Mouse (Mus musculus) CH12.LX (cell line): ENCODE measurements around the gene Hs1bp3. TPM values are rescaled to one million over a fixed set of nuclear protein-coding genes. Genes with fewer than 3 reads are reported as not detected.

Experiments
- DNase-seq: peaks from one replicate; pipeline ENCODE4 v3.0.0-alpha.2; 2013; ENCODE audit errors: extremely low read depth
- H3K27ac ChIP-seq: 2 replicates; pipeline ENCODE4 v1.5.1; 2012; ENCODE audit warnings: low read depth, mild to moderate bottlenecking, control low read depth, moderate library complexity; ENCODE audit not compliant: insufficient read depth
- H3K27me3 ChIP-seq: replicated peaks from 2 replicates; pipeline ENCODE3; 2012; ENCODE audit warnings: inconsistent platforms
- H3K36me3 ChIP-seq, 2 experiments: replicated peaks in 1 of 2; 2 replicates each; pipeline versions ENCODE3 to v1.6.1; 2012; ENCODE audit warnings: inconsistent platforms in 1 of 2, low read length in 1 of 2, mild to moderate bottlenecking in 1 of 2, mixed read lengths in 1 of 2, moderate library complexity in 1 of 2; ENCODE audit not compliant: control insufficient read depth in 1 of 2, insufficient read depth in 1 of 2
- H3K4me1 ChIP-seq, 2 experiments: 2 replicates each; pipeline ENCODE4 v1.6.1; 2012; ENCODE audit warnings: inconsistent platforms in 1 of 2, moderate library complexity in 1 of 2; ENCODE audit not compliant: insufficient read depth in 2 of 2, control insufficient read depth in 1 of 2
- H3K4me2 ChIP-seq: 2 replicates; pipeline ENCODE4 v1.6.1; 2012; ENCODE audit warnings: low read depth, mild to moderate bottlenecking, control low read depth; ENCODE audit not compliant: poor library complexity, insufficient read depth, severe bottlenecking
- H3K4me3 ChIP-seq, 3 experiments: fragments of 150-350 bp in 1 of 3; sonication (generic) in 1 of 3; replicated peaks in 1 of 3; 2 replicates each; pipeline versions ENCODE3 to v1.5.1; 2011 to 2012; ENCODE audit warnings: low read depth in 2 of 3, low read length in 2 of 3, mild to moderate bottlenecking in 2 of 3, moderate library complexity in 2 of 3, control low read depth in 1 of 3, improper control_type of control experiment in 1 of 3, inconsistent platforms in 1 of 3, mixed read lengths in 1 of 3; ENCODE audit not compliant: poor library complexity in 1 of 3
- H3K79me2 ChIP-seq: replicated peaks from 2 replicates; pipeline ENCODE4 v1.6.1; 2012; ENCODE audit warnings: mild to moderate bottlenecking, moderate library complexity; ENCODE audit not compliant: control insufficient read depth, poor library complexity, insufficient read depth, severe bottlenecking; ENCODE audit errors: extremely low read depth
- H3K9ac ChIP-seq: 2 replicates; pipeline ENCODE4 v1.6.1; 2012; ENCODE audit warnings: low read depth, mild to moderate bottlenecking, control low read depth, moderate library complexity; ENCODE audit not compliant: insufficient read depth
- H3K9me3 ChIP-seq: replicated peaks from 2 replicates; pipeline ENCODE3; 2012; ENCODE audit warnings: low read length, inconsistent platforms, mixed read lengths
- CHD1 ChIP-seq: IDR thresholded peaks from 2 replicates; pipeline ENCODE4 v1.6.1; 2012; ENCODE audit warnings: low read depth, low read length, improper control_type of control experiment, inconsistent platforms
- CHD2 ChIP-seq: IDR thresholded peaks from 2 replicates; pipeline ENCODE4 v1.6.1; 2011; ENCODE audit warnings: low read length, improper control_type of control experiment
- CTCF ChIP-seq, 2 experiments: IDR thresholded peaks in 1 of 2; conservative IDR thresholded peaks in 1 of 2; 2 replicates each; pipeline ENCODE4 v1.5.1; 2011 to 2012; ENCODE audit warnings: low read depth in 2 of 2, low read length in 2 of 2, improper control_type of control experiment in 1 of 2, inconsistent platforms in 1 of 2, mild to moderate bottlenecking in 1 of 2, moderate library complexity in 1 of 2
- E2F4 ChIP-seq: IDR thresholded peaks from 2 replicates; pipeline ENCODE4 v1.6.1; 2011; ENCODE audit warnings: low read depth, low read length, improper control_type of control experiment; ENCODE audit not compliant: insufficient replicate concordance
- EP300 ChIP-seq: IDR thresholded peaks from 2 replicates; pipeline ENCODE4 v1.6.1; 2011; ENCODE audit warnings: low read length, improper control_type of control experiment
- ETS1 ChIP-seq: conservative IDR thresholded peaks from 2 replicates; pipeline ENCODE4 v1.6.1; 2012; ENCODE audit warnings: low read depth, mild to moderate bottlenecking, inconsistent platforms, low read length, improper control_type of control experiment, moderate library complexity
- GABPA ChIP-seq: IDR thresholded peaks from 2 replicates; pipeline ENCODE4 v1.6.1; 2012; ENCODE audit warnings: low read depth, low read length, improper control_type of control experiment, inconsistent platforms; ENCODE audit not compliant: insufficient replicate concordance
- IRF4 ChIP-seq: IDR thresholded peaks from 2 replicates; pipeline ENCODE4 v1.6.1; 2014; ENCODE audit warnings: low read depth, mild to moderate bottlenecking, inconsistent platforms, low read length, improper control_type of control experiment
- JUN ChIP-seq: IDR thresholded peaks from 2 replicates; pipeline ENCODE4 v1.6.1; 2011; ENCODE audit warnings: low read depth, mild to moderate bottlenecking, low read length, improper control_type of control experiment, moderate library complexity; ENCODE audit not compliant: insufficient read depth
- JUND ChIP-seq: conservative IDR thresholded peaks from 2 replicates; pipeline ENCODE4 v1.6.1; 2011; ENCODE audit warnings: low read depth, low read length, improper control_type of control experiment
- KAT2A ChIP-seq: IDR thresholded peaks from 2 replicates; pipeline ENCODE4 v1.6.1; 2012; ENCODE audit warnings: low read length, improper control_type of control experiment, inconsistent platforms; ENCODE audit not compliant: insufficient replicate concordance
- MAFK ChIP-seq: IDR thresholded peaks from 2 replicates; pipeline ENCODE4 v1.6.1; 2011; ENCODE audit warnings: low read length, improper control_type of control experiment; ENCODE audit not compliant: insufficient replicate concordance
- MAZ ChIP-seq: IDR thresholded peaks from 2 replicates; pipeline ENCODE4 v1.6.1; 2012; ENCODE audit warnings: low read depth, mild to moderate bottlenecking, inconsistent platforms, low read length, improper control_type of control experiment, moderate library complexity
- MEF2A ChIP-seq: IDR thresholded peaks from 2 replicates; pipeline ENCODE4 v1.6.1; 2014; ENCODE audit warnings: low read depth, mild to moderate bottlenecking, inconsistent platforms, low read length, improper control_type of control experiment, borderline replicate concordance
- MXI1 ChIP-seq: IDR thresholded peaks from 2 replicates; pipeline ENCODE4 v1.6.1; 2011; ENCODE audit warnings: mild to moderate bottlenecking, low read depth, low read length, improper control_type of control experiment
- MYC ChIP-seq: IDR thresholded peaks from 2 replicates; pipeline ENCODE4 v1.6.1; 2011; ENCODE audit warnings: low read depth, mild to moderate bottlenecking, improper control_type of control experiment, low read length
- NELFE ChIP-seq: IDR thresholded peaks from 2 replicates; pipeline ENCODE4 v1.6.1; 2011; ENCODE audit warnings: low read depth, low read length, improper control_type of control experiment
- POLR2AphosphoS2 ChIP-seq: IDR thresholded peaks from 2 replicates; pipeline ENCODE4 v1.6.1; 2011; ENCODE audit warnings: low read depth, low read length, improper control_type of control experiment
- RCOR1 ChIP-seq: conservative IDR thresholded peaks from 2 replicates; pipeline ENCODE4 v1.6.1; 2012; ENCODE audit warnings: low read depth, mild to moderate bottlenecking, inconsistent platforms, low read length, improper control_type of control experiment
- SMC3 ChIP-seq: IDR thresholded peaks from 2 replicates; pipeline ENCODE4 v1.6.1; 2011; ENCODE audit warnings: low read depth, low read length, improper control_type of control experiment
- TBP ChIP-seq: conservative IDR thresholded peaks from 2 replicates; pipeline ENCODE4 v1.6.1; 2011; ENCODE audit warnings: low read depth, low read length, improper control_type of control experiment
- TCF12 ChIP-seq: IDR thresholded peaks from 2 replicates; pipeline ENCODE4 v1.6.1; 2014; ENCODE audit warnings: low read depth, mild to moderate bottlenecking, inconsistent platforms, low read length, improper control_type of control experiment
- UBTF ChIP-seq: IDR thresholded peaks from 2 replicates; pipeline ENCODE4 v1.6.1; 2012; ENCODE audit warnings: low read depth, mild to moderate bottlenecking, inconsistent platforms, low read length, improper control_type of control experiment, moderate library complexity
- USF1 ChIP-seq: IDR thresholded peaks from 2 replicates; pipeline ENCODE4 v1.6.1; 2014; ENCODE audit warnings: low read depth, mild to moderate bottlenecking, inconsistent platforms, low read length, improper control_type of control experiment
- dilution Hi-C: fragments of 300-500 bp; cut with MboI; formaldehyde crosslinking; loops from 2 replicates; pipeline ENCODE4 v1.14.3; 2020; ENCODE audit warnings: low sequenced_read_pairs; ENCODE audit not compliant: extremely low pct_unique_long_range_greater_than_20kb, extremely low pct_ligation_motif_present
- in situ Hi-C: fragments of 300-500 bp; cut with MboI; formaldehyde crosslinking; loops from 3 replicates; pipeline ENCODE4 v1.14.3; 2019; ENCODE audit warnings: low sequenced_read_pairs, low pct_ligation_motif_present, low pct_unique_long_range_greater_than_20kb, mixed read lengths
- polyA plus RNA-seq: library from polyadenylated mRNA; unstranded; fragments of >175 nt; gene quantifications from 2 replicates; pipeline ENCODE4 v1.2.1, GENCODE M21; 2012; ENCODE audit warnings: low read depth; ENCODE audit not compliant: insufficient read length
- total RNA-seq, 2 experiments: library from RNA; depleted of rRNA; stranded (reverse); fragments of 300-350 nt in 1 of 2; fragments of >200 nt in 1 of 2; gene quantifications; 2 replicates each; pipeline ENCODE4 v1.2.3; 2012 to 2014

Hs1bp3 gene
- total and polyA plus RNA-seq, 3 experiments = 2.6 to 10.1 (median 4.7) TPM

GRCm38 (mm10) chr12:8359418-8360112, 46.3 kb downstream of the Hs1bp3 start (continued):
- TF ChIP-seq ETS1 (peak; percentile 97), POLR2AphosphoS2 (no peak), MYC (peak; percentile 60; the same call in 1 of the 2 replicates), KAT2A (no peak), USF1 (no peak), UBTF (no peak), MAZ (no peak), IRF4 (peak; percentile 92)

- Histone ChIP-seq H3K9me3 (no peaks in the 10 kb centered on the region), H3K36me3 (no peaks in the 10 kb centered on the region), H3K4me3 (no peak overlapping the region), H3K4me2 (no peak overlapping the region), H3K79me2 (no peaks in the 10 kb centered on the region), H3K9ac (no peak overlapping the region), H3K27me3 (no peaks in the 10 kb centered on the region), H3K27ac (no peak overlapping the region), H3K4me1 (peaks cover 15 to 34% of the 10 kb centered on the region in 2 experiments)
- no peak for TF ChIP-seq MAZ
- TF ChIP-seq JUN = no peak
- TF ChIP-seq GABPA = no peak
- TF ChIP-seq JUND = no peak
- no peak for TF ChIP-seq RCOR1
- no peak for TF ChIP-seq MXI1
- TF ChIP-seq IRF4 = no peak
- no peak for TF ChIP-seq MEF2A
- no peak for TF ChIP-seq MYC
- no peak for TF ChIP-seq TCF12
- no peak for TF ChIP-seq SMC3
- TF ChIP-seq CHD1 = no peak
- no peak for TF ChIP-seq TBP
- TF ChIP-seq NELFE = no peak
- TF ChIP-seq E2F4 = no peak
- no peak for TF ChIP-seq EP300
- no peak for TF ChIP-seq MAFK
- TF ChIP-seq CHD2 = no peak
- TF ChIP-seq CTCF (conservative IDR thresholded peaks at IDR 0.05 in 1 of 2, IDR thresholded peaks at IDR 0.05 in 1 of 2; ENCODE audit: low read depth in 2 of 2, low read length in 2 of 2) = no peak
- dilution Hi-C loops = no loop called here
- in situ Hi-C loops = no loop called here
- no peak for DNase-seq
Observed at GRCm38 (mm10) chr12:8361866-8362265, 48.6 kb downstream of the Hs1bp3 start.
